Mouse (Mus musculus) left cerebral cortex, postnatal 4 days (tissue): ENCODE results near the gene Calr4. TPM values are rescaled to one million over a fixed set of nuclear protein-coding genes. Genes with fewer than 3 reads are reported as not detected.
A peak's percentile ranks its signal among the peaks of the same experiment; 100 is the strongest.

Experiments used
- DNase-seq: peaks from one replicate; pipeline ENCODE4 v3.0.0-alpha.2; 2022
- intact Hi-C: fragments of 180-260 bp; cut with DNase I; formaldehyde crosslinking; loops from one replicate; pipeline ENCODE4 v1.15.1; 2025
- total RNA-seq, 2 experiments: library from RNA; stranded (reverse); gene quantifications; 2 replicates each; pipeline ENCODE4 v1.2.3; 2021

The Calr4 gene
- total RNA-seq: under 1 TPM in 1 of 2 experiments, not detected in 1; 0.46 TPM

GRCm38 (mm10) chr4:109234185-109234584, at the start of gene Calr4:
Calr4 (plus strand) TSS chr4:109234485.
- intact Hi-C loops: no loop called here
- DNase-seq: no peak

GRCm38 (mm10) chr4:109185616-109186405, 48.5 kb upstream of the Calr4 start:
- intact Hi-C loops: no loop called here
- no peak for DNase-seq

GRCm38 (mm10) chr4:109191598-109191997, 42.7 kb upstream of the Calr4 start:
- intact Hi-C loops: no loop called here
- no peak for DNase-seq

GRCm38 (mm10) chr4:109193886-109194285, 40.4 kb upstream of the Calr4 start:
- intact Hi-C loops: no loop called here
- DNase-seq: no peak

GRCm38 (mm10) chr4:109195900-109196629, 38.2 kb upstream of the Calr4 start:
- DNase-seq: no peak
- intact Hi-C loops: no loop called here

GRCm38 (mm10) chr4:109199069-109199468, 35.2 kb upstream of the Calr4 start:
- DNase-seq: no peak
- intact Hi-C loops: no loop called here

GRCm38 (mm10) chr4:109201582-109202424, 32.5 kb upstream of the Calr4 start, which contains the start of gene Osbpl9:
Osbpl9 (minus strand) TSS chr4:109202272.
- intact Hi-C loops: no loop called here

GRCm38 (mm10) chr4:109203931-109204330, 30.4 kb upstream of the Calr4 start:
- intact Hi-C loops: no loop called here
- no peak for DNase-seq

More at GRCm38 (mm10) chr4:109201582-109202424, 32.5 kb upstream of the Calr4 start, which contains the start of gene Osbpl9:
- DNase-seq: peak; percentile 99

GRCm38 (mm10) chr4:109204416-109204815, 29.9 kb upstream of the Calr4 start:
- intact Hi-C loops: no loop called here
- DNase-seq: no peak

- DNase-seq: no peak
- intact Hi-C loops: no loop called here
Measured at GRCm38 (mm10) chr4:109207524-109207923, 26.8 kb upstream of the Calr4 start.

GRCm38 (mm10) chr4:109210253-109210652, 24.0 kb upstream of the Calr4 start:
- intact Hi-C loops: no loop called here
- DNase-seq: no peak

GRCm38 (mm10) chr4:109210881-109211280, 23.4 kb upstream of the Calr4 start:
- intact Hi-C loops: no loop called here

GRCm38 (mm10) chr4:109213986-109214385, 20.3 kb upstream of the Calr4 start:
- intact Hi-C loops: no loop called here
- no peak for DNase-seq

More at GRCm38 (mm10) chr4:109210881-109211280, 23.4 kb upstream of the Calr4 start:
- DNase-seq: no peak

GRCm38 (mm10) chr4:109218008-109218407, 16.3 kb upstream of the Calr4 start:
- no peak for DNase-seq
- intact Hi-C loops: no loop called here

- intact Hi-C loops: no loop called here
- no peak for DNase-seq
Measured at GRCm38 (mm10) chr4:109220441-109220940, 13.8 kb upstream of the Calr4 start.

- no peak for DNase-seq
- intact Hi-C loops: no loop called here
Measured at GRCm38 (mm10) chr4:109222001-109222400, 12.3 kb upstream of the Calr4 start.

- intact Hi-C loops: no loop called here
- DNase-seq: peak; percentile 96
Measured at GRCm38 (mm10) chr4:109224762-109225552, 9.3 kb upstream of the Calr4 start.

- intact Hi-C loops: no loop called here
- no peak for DNase-seq
Measured at GRCm38 (mm10) chr4:109225606-109226005, 8.7 kb upstream of the Calr4 start.

GRCm38 (mm10) chr4:109226071-109226470, 8.2 kb upstream of the Calr4 start:
- intact Hi-C loops: no loop called here
- no peak for DNase-seq

GRCm38 (mm10) chr4:109229766-109230279, 4.5 kb upstream of the Calr4 start:
- intact Hi-C loops: no loop called here

More at GRCm38 (mm10) chr4:109229766-109230279, 4.5 kb upstream of the Calr4 start:
- DNase-seq: no peak
